ENCODE assay signal across 14 mouse cellular contexts in genomic region chr6:51736051-51736450, GRCm38 (mm10).
"Had no signal": no experiment of that assay in that cellular context is flagged by ENCODE, and none has a peak within 500 bp of the region (broad histone marks: within the 10 kb centered on the region; RNA-seq: fewer than 3 reads in every experiment).

No protein-coding gene starts in this region.

- H3K4me2 ChIP-seq: lung, embryonic 14.5 days; midbrain, embryonic 11.5 days; midbrain, embryonic 13.5 days; midbrain, embryonic 15.5 days; neural tube, embryonic 12.5 days; stomach, embryonic 15.5 days had no signal

- H3K4me3 ChIP-seq: midbrain, embryonic 13.5 days; midbrain, embryonic 15.5 days; neural tube, embryonic 12.5 days; stomach, embryonic 15.5 days had no signal

- H3K27me3 ChIP-seq: midbrain, embryonic 13.5 days; midbrain, embryonic 15.5 days; neural tube, embryonic 12.5 days; stomach, embryonic 15.5 days had no signal

- ATAC-seq: midbrain, embryonic 13.5 days; midbrain, embryonic 15.5 days had no signal

- H3K27ac ChIP-seq: midbrain, embryonic 13.5 days; midbrain, embryonic 15.5 days; neural tube, embryonic 12.5 days; stomach, embryonic 15.5 days; stomach, postnatal 0 days had no signal

- H3K36me3 ChIP-seq: midbrain, embryonic 13.5 days; midbrain, embryonic 15.5 days; neural tube, embryonic 12.5 days; stomach, embryonic 15.5 days had no signal

- DNase-seq: lung, adult 18-20 months; lung, embryonic 14.5 days; lung, postnatal 10 days; lung, postnatal 4 days; right cerebral cortex, postnatal 14 days; thymus, adult 2 months; thymus, postnatal 25 days; thymus, postnatal 4 days had no signal

- H3K4me1 ChIP-seq: stomach, embryonic 15.5 days had no signal

- H3K9me3 ChIP-seq: midbrain, embryonic 13.5 days; midbrain, embryonic 15.5 days; neural tube, embryonic 12.5 days; stomach, embryonic 15.5 days had no signal

- H3K9ac ChIP-seq: lung, embryonic 14.5 days; midbrain, embryonic 13.5 days; midbrain, embryonic 15.5 days; neural tube, embryonic 12.5 days; stomach, embryonic 15.5 days had no signal
